Mouse (Mus musculus) cerebellum, adult 2 months (tissue): ENCODE results near the gene Fes. TPM values are rescaled to one million over a fixed set of nuclear protein-coding genes. Genes with fewer than 3 reads are reported as not detected.

Experiments used
- DNase-seq, 2 experiments: peaks; one replicate each; pipeline ENCODE4 v3.0.0; 2021
- H3K27ac ChIP-seq: fragments of 200-500 bp; 2 replicates; pipeline ENCODE4 v1.5.1; 2012; ENCODE audit warnings: low read length, control low read depth, inconsistent platforms; ENCODE audit not compliant: insufficient read depth
- H3K27me3 ChIP-seq: fragments of 200-500 bp; 2 replicates; pipeline ENCODE4 v1.6.1; 2012; ENCODE audit warnings: inconsistent platforms, mild to moderate bottlenecking, low read length, moderate library complexity; ENCODE audit not compliant: control insufficient read depth, insufficient read depth
- H3K4me1 ChIP-seq: fragments of 200-500 bp; 2 replicates; pipeline ENCODE4 v1.6.1; 2011; ENCODE audit warnings: low read length; ENCODE audit not compliant: control insufficient read depth, insufficient read depth
- H3K4me3 ChIP-seq: fragments of 200-500 bp; replicated peaks from 2 replicates; pipeline ENCODE3; 2011; ENCODE audit warnings: mild to moderate bottlenecking, low read depth, low read length, control low read depth; ENCODE audit not compliant: insufficient read depth
- CTCF ChIP-seq: fragments of 200-500 bp; IDR thresholded peaks from 2 replicates; pipeline ENCODE4 v1.5.1; 2011; ENCODE audit warnings: low read depth, mild to moderate bottlenecking, control low read depth, low read length, moderate library complexity, borderline replicate concordance; ENCODE audit not compliant: insufficient read depth
- POLR2A ChIP-seq: fragments of 200-500 bp; IDR thresholded peaks from 2 replicates; pipeline ENCODE4 v1.6.1; 2011; ENCODE audit warnings: low read length, control low read depth, borderline replicate concordance; ENCODE audit not compliant: insufficient read depth
- WGBS: fragments of 180-500 bp; shearing (Covaris S2); methylation state at CpG from one replicate; pipeline ENCODE4 v1.1.7; 2018; 5-methylcytosine and 5-hydroxymethylcytosine counted together
- polyA plus RNA-seq: library from polyadenylated mRNA; depleted of rRNA; stranded (reverse); fragments of >200 nt; gene quantifications from 2 replicates; pipeline ENCODE4 v1.2.3, GENCODE M21; 2012

Gene Fes
- polyA plus RNA-seq, 1 experiment, result 4.2 TPM

- Histone ChIP-seq H3K27ac (no peak overlapping the region), H3K27me3 (no peaks in the 10 kb centered on the region), H3K4me1 (no peaks in the 10 kb centered on the region), H3K4me3 (no peak overlapping the region)
- TF ChIP-seq POLR2A (no peak), CTCF (no peak)
- 92% methylated on average over 9 of the region's 9 CpGs for WGBS
- no peak for DNase-seq
These were observed 12.2 kb downstream of the Fes start for GRCm38 (mm10) chr7:80375376-80376039.

- TF ChIP-seq CTCF (no peak), POLR2A (no peak)
- no peak overlapping the region for H3K4me3 ChIP-seq
- 97% methylated on average over 3 of the region's 3 CpGs for WGBS
These were observed 13.0 kb downstream of the Fes start for GRCm38 (mm10) chr7:80374733-80375132.

GRCm38 (mm10) chr7:80374280-80374679 is 13.5 kb downstream of the Fes start:
- DNase-seq, result no peak
- TF ChIP-seq POLR2A (no peak), CTCF (no peak)
- WGBS, result 69% methylated on average over 3 of the region's 3 CpGs

More at GRCm38 (mm10) chr7:80374733-80375132, 13.0 kb downstream of the Fes start:
- Histone ChIP-seq H3K27ac (no peak overlapping the region), H3K4me1 (no peaks in the 10 kb centered on the region), H3K27me3 (no peaks in the 10 kb centered on the region)
- DNase-seq, result no peak

GRCm38 (mm10) chr7:80373850-80374249 is 13.9 kb downstream of the Fes start:
- DNase-seq, result no peak
- no peak for TF ChIP-seq CTCF
- TF ChIP-seq POLR2A, result no peak
- Histone ChIP-seq H3K27me3 (no peaks in the 10 kb centered on the region), H3K4me1 (peaks cover 7% of the 10 kb centered on the region; the same call in 1 of the 2 replicates), H3K4me3 (no peak overlapping the region), H3K27ac (no peak overlapping the region)
- 61% methylated on average over 12 of the region's 12 CpGs for WGBS

More at GRCm38 (mm10) chr7:80374280-80374679, 13.5 kb downstream of the Fes start:
- H3K4me1 ChIP-seq, result peaks cover 2% of the 10 kb centered on the region; the same call in 1 of the 2 replicates
- H3K27me3 ChIP-seq, result no peaks in the 10 kb centered on the region
- H3K27ac ChIP-seq, result no peak overlapping the region
- H3K4me3 ChIP-seq, result no peak overlapping the region

- no peak overlapping the region for H3K27ac ChIP-seq
- H3K4me1 ChIP-seq, result peaks cover 11% of the 10 kb centered on the region
- no peak overlapping the region for H3K4me3 ChIP-seq
- DNase-seq, result no peak
- 94% methylated on average over 4 of the region's 4 CpGs for WGBS
- H3K27me3 ChIP-seq, result no peaks in the 10 kb centered on the region
- TF ChIP-seq POLR2A (no peak), CTCF (no peak)
These were observed 14.4 kb downstream of the Fes start for GRCm38 (mm10) chr7:80373352-80373751.

GRCm38 (mm10) chr7:80372667-80373066 is 15.1 kb downstream of the Fes start:
- 74% methylated on average over 2 of the region's 2 CpGs for WGBS

GRCm38 (mm10) chr7:80372166-80372565 is 15.6 kb downstream of the Fes start:
- peaks cover 23% of the 10 kb centered on the region for H3K4me1 ChIP-seq
- 89% methylated on average over 3 of the region's 3 CpGs for WGBS
- H3K27ac ChIP-seq, result no peak overlapping the region
- no peaks in the 10 kb centered on the region for H3K27me3 ChIP-seq
- no peak overlapping the region for H3K4me3 ChIP-seq
- TF ChIP-seq CTCF, result no peak
- DNase-seq, result no peak

More at GRCm38 (mm10) chr7:80372667-80373066, 15.1 kb downstream of the Fes start:
- no peaks in the 10 kb centered on the region for H3K27me3 ChIP-seq
- no peak overlapping the region for H3K27ac ChIP-seq
- TF ChIP-seq CTCF, result no peak
- no peak for TF ChIP-seq POLR2A
- no peak overlapping the region for H3K4me3 ChIP-seq
- no peak for DNase-seq
- peaks cover 18% of the 10 kb centered on the region for H3K4me1 ChIP-seq

- peak; percentile 75 to 80 for DNase-seq
- H3K27me3 ChIP-seq, result no peaks in the 10 kb centered on the region
- H3K4me1 ChIP-seq, result peaks cover 26% of the 10 kb centered on the region
- H3K4me3 ChIP-seq, result peak within 1 kb of the TSS; percentile 87
- WGBS, result under 1% methylated on average over 75 of the region's 86 CpGs
- H3K27ac ChIP-seq, result peak within 1 kb of the TSS; percentile 98
- TF ChIP-seq CTCF (peak; percentile 38; the same call in 1 of the 2 replicates), POLR2A (peak; percentile 45; the same call in 1 of the 2 replicates)
These were observed 16.6 kb downstream of the Fes start, which contains the start of gene Man2a2 for GRCm38 (mm10) chr7:80371041-80371751. Gene Man2a2, minus strand, starts transcription at chr7:80371375.
